Mouse (Mus musculus) embryonic facial prominence, embryonic 11.5 days (tissue): ENCODE measurements around the gene Ltbp3. TPM values are rescaled to one million over a fixed set of nuclear protein-coding genes. Genes with fewer than 3 reads are reported as not detected.

Experiments
- ATAC-seq: fragments of 200-750 bp; cut with Nextera tagmentation; replicated peaks from 2 replicates; pipeline ENCODE4 v1.8.0; 2017; ENCODE audit warnings: low read depth; ENCODE audit not compliant: insufficient number of reproducible peaks, low FRiP score, low TSS enrichment
- DNase-seq: peaks from one replicate; pipeline ENCODE4 v3.0.0-alpha.2; 2015; ENCODE audit warnings: low spot score
- H3K27ac ChIP-seq: fragments of 300-500 bp; sonication (generic); replicated peaks from 2 replicates; pipeline ENCODE4 v1.5.1; 2014; ENCODE audit warnings: mild to moderate bottlenecking, low read depth, low read length, control low read depth
- H3K27me3 ChIP-seq: fragments of 300-500 bp; sonication (generic); 2 replicates; pipeline ENCODE4 v1.6.1; 2014; ENCODE audit warnings: mild to moderate bottlenecking, low read length, moderate library complexity, mixed read lengths; ENCODE audit not compliant: control insufficient read depth, insufficient read depth
- H3K36me3 ChIP-seq: fragments of 300-500 bp; sonication (generic); replicated peaks from 2 replicates; pipeline ENCODE4 v1.6.1; 2014; ENCODE audit warnings: low read depth, mild to moderate bottlenecking, low read length, moderate library complexity, mixed read lengths; ENCODE audit not compliant: control insufficient read depth, insufficient read depth
- H3K4me1 ChIP-seq: fragments of 300-500 bp; sonication (generic); 2 replicates; pipeline ENCODE4 v1.6.1; 2014; ENCODE audit warnings: low read length, mixed read lengths; ENCODE audit not compliant: control insufficient read depth, insufficient read depth
- H3K4me2 ChIP-seq: fragments of 300-500 bp; sonication (generic); 2 replicates; pipeline ENCODE4 v1.6.1; 2014; ENCODE audit warnings: low read depth, mild to moderate bottlenecking, control low read depth, low read length, moderate library complexity
- H3K4me3 ChIP-seq: fragments of 300-500 bp; sonication (generic); 2 replicates; pipeline ENCODE4 v1.5.1; 2014; ENCODE audit warnings: low read depth, low read length, control low read depth
- H3K9ac ChIP-seq: fragments of 300-500 bp; sonication (generic); replicated peaks from 2 replicates; pipeline ENCODE4 v1.6.1; 2014; ENCODE audit warnings: mild to moderate bottlenecking, control low read depth, low read length
- H3K9me3 ChIP-seq: fragments of 300-500 bp; sonication (generic); replicated peaks from 2 replicates; pipeline ENCODE4 v1.6.1; 2016; ENCODE audit warnings: mild to moderate bottlenecking, low read length, inconsistent platforms, mixed read lengths; ENCODE audit not compliant: control insufficient read depth
- WGBS: fragments of 180-500 bp; shearing (Covaris S2); extraction: QIAGEN DNeasy Blood & Tissue Kit; methylation state at CpG from one replicate; pipeline ENCODE4 v1.1.7; 2014; 5-methylcytosine and 5-hydroxymethylcytosine counted together
- polyA plus RNA-seq: library from polyadenylated mRNA; unstranded; fragments of >200 nt; fragmentation: Nextera tagmentation; extraction: Ambion mirVana; gene quantifications from 2 replicates; pipeline ENCODE4 v1.2.1, GENCODE M21; 2014

The Ltbp3 gene
- polyA plus RNA-seq, 1 experiment from 2014 or later = 5.9 TPM

DNA sequence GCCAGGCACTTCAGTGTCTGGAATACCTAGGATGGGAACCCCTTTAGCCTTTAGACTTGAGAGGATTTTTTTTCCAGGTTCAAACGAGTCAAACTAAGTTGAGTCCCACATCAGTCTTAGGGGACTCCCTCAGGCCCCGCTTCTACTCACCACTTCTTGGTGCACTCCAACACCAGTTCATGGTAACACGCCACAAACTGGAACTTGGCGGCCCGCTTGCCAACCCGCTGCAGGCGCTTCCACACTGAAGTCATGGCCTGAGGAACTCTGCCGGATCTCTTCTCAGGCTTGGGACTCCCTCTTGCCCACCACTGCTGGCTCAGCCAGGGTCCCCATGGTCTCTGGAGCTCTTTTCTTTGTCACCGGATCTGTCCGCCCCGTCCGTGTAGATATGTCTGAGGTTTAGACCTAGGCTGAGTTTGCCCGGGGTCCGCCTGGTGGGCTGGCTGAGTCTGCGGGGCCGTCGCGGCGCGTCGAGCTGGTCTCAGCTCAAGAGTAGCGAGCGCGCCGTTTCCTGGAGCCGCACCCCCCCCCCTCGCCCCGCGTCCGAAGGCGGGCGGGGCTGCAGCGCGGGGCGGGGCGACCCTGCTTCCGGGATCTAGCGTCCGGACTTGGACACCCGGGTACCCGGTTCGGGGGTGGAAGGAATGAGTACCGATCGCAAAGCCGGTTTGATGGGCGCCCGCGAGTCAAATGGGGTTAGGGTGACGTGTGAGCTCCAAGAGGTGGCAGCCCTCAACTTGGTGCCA, 14.8 kb upstream of the Ltbp3 start, which contains the start of gene Ehbp1l1:
Gene Ehbp1l1, minus strand, starts transcription at position 551 of the 749 bp plus-strand sequence.
- no peaks in the 10 kb centered on the region for H3K9me3 ChIP-seq
- no peak within 1 kb of the TSS for H3K27ac ChIP-seq
- peak within 1 kb of the TSS; percentile 93 for H3K4me2 ChIP-seq
- H3K36me3 ChIP-seq = peaks cover 8% of the 10 kb centered on the region
- peak; percentile 59 for DNase-seq
- peak within 1 kb of the TSS; percentile 53 for H3K9ac ChIP-seq
- ATAC-seq = no peak
- WGBS = 11% methylated on average over 49 of the region's 49 CpGs
- peaks cover 9% of the 10 kb centered on the region for H3K4me1 ChIP-seq
- H3K4me3 ChIP-seq = peak within 1 kb of the TSS; percentile 31
- no peaks in the 10 kb centered on the region for H3K27me3 ChIP-seq

DNA sequence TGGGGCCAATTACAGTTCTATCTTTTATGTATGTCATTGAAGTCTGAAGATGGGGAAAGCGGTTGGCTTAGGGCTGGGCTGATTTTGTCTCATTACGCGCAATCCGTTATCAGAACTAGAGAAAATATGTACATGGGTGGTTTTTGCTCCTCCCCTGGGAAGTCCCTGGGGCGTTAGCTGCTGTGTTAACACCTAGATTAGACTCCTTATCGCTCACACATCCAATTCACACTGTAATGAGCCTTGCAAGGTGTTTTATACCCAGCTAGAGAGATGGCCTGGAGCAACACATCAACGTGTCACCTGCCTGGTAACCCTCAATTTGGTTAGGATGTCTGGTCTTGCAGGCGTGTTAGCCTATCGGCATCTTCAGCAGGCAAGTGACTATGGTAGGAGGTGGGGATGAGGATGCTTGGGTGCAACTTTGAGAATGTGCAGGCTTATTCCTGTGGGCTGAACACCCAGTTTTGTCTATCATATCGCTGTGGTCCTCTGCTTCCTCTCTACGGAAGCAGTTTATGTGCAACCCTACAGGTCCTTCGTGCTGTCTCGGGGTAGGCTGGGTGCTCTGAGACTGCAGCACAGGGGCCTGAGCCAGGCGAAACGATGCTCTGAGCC, 13.6 kb upstream of the Ltbp3 start:
- H3K27ac ChIP-seq = no peak overlapping the region

GRCm38 (mm10) chr19:5727701-5728100, 13.0 kb upstream of the Ltbp3 start:
- ATAC-seq (no peak), DNase-seq (peak; percentile 92)
- no peaks in the 10 kb centered on the region for H3K27me3 ChIP-seq
- peaks cover 10% of the 10 kb centered on the region for H3K4me1 ChIP-seq
- WGBS = 2% methylated on average over 14 of the region's 14 CpGs
- peak overlapping the region; percentile 93 for H3K4me2 ChIP-seq
- peak overlapping the region; percentile 88 for H3K4me3 ChIP-seq
- no peak overlapping the region for H3K27ac ChIP-seq
- peaks cover 3% of the 10 kb centered on the region for H3K36me3 ChIP-seq
- peak overlapping the region; percentile 100 for H3K9ac ChIP-seq
- H3K9me3 ChIP-seq = no peaks in the 10 kb centered on the region

More for the DNA sequence above, 13.6 kb upstream of the Ltbp3 start:
- Histone ChIP-seq H3K9ac (peak overlapping the region; percentile 13), H3K9me3 (no peaks in the 10 kb centered on the region), H3K36me3 (peaks cover 3% of the 10 kb centered on the region), H3K4me2 (peak overlapping the region; percentile 93), H3K27me3 (no peaks in the 10 kb centered on the region), H3K4me3 (peak overlapping the region; percentile 88), H3K4me1 (peaks cover 10% of the 10 kb centered on the region)
- WGBS = 79% methylated on average over 15 of the region's 15 CpGs
- DNase-seq (peak; percentile 15), ATAC-seq (no peak)

- Histone ChIP-seq H3K36me3 (peaks cover 3% of the 10 kb centered on the region), H3K9ac (peak overlapping the region; percentile 100), H3K27me3 (no peaks in the 10 kb centered on the region), H3K27ac (peak overlapping the region; percentile 95), H3K4me1 (peaks cover 10% of the 10 kb centered on the region), H3K9me3 (no peaks in the 10 kb centered on the region), H3K4me3 (peak overlapping the region; percentile 88), H3K4me2 (peak overlapping the region; percentile 93)
- DNase-seq (peak; percentile 52), ATAC-seq (0 out of 2 replicates have a peak, but pooled peaks have one; percentile 3)
- WGBS = 10% methylated on average over 37 of the region's 37 CpGs
These were observed 11.9 kb upstream of the Ltbp3 start for GRCm38 (mm10) chr19:5728631-5729443.

DNA sequence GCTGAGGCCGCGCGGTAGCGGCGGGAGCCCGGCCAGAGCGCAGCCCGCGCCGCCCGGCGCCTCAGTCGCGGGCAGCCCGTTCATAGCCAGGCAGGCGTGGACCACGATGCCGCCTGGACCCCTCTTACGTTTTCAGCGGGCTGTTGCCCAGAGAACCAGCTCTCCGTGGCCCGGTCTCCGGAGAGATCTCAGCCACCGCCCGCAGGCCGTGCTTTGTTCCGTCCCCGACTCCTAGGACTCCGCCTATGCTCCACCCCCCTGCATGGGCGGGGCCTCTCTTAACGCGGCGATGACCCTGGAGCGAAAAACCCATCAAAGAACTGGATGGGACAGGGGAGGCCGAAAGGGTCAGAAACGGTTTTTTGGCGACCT, 11.3 kb upstream of the Ltbp3 start, which contains the start of gene Fam89b:
Gene Fam89b, minus strand, starts transcription at position 210 of the 372 bp plus-strand sequence.
- Histone ChIP-seq H3K27ac (peak within 1 kb of the TSS; percentile 95), H3K4me3 (peak within 1 kb of the TSS; percentile 88), H3K9ac (peak within 1 kb of the TSS; percentile 100), H3K4me2 (peak within 1 kb of the TSS; percentile 93), H3K9me3 (no peaks in the 10 kb centered on the region), H3K27me3 (no peaks in the 10 kb centered on the region), H3K4me1 (peaks cover 10% of the 10 kb centered on the region), H3K36me3 (no peaks in the 10 kb centered on the region; the same call in 1 of the 2 replicates)
- WGBS = under 1% methylated on average over 37 of the region's 37 CpGs
- ATAC-seq (peak; percentile 69), DNase-seq (peak; percentile 94)

- DNase-seq = no peak
- Histone ChIP-seq H3K4me2 (peak overlapping the region; percentile 95), H3K27me3 (no peaks in the 10 kb centered on the region), H3K4me1 (peaks cover 10% of the 10 kb centered on the region), H3K9me3 (no peaks in the 10 kb centered on the region), H3K27ac (no peak overlapping the region), H3K9ac (peak overlapping the region; percentile 77), H3K4me3 (peak overlapping the region; percentile 83), H3K36me3 (no peaks in the 10 kb centered on the region; the same call in 1 of the 2 replicates)
- ATAC-seq = no peak
- 75% methylated on average over 29 of the region's 29 CpGs for WGBS
These were observed 10.2 kb upstream of the Ltbp3 start for GRCm38 (mm10) chr19:5730314-5731186.
